Mouse (Mus musculus) myocyte (in vitro differentiated cells): ENCODE measurements around the gene Pnpla2. TPM values are rescaled to one million over a fixed set of nuclear protein-coding genes. Genes with fewer than 3 reads are reported as not detected.

Source experiments
- H3K27me3 ChIP-seq: one replicate; pipeline ENCODE4 v1.6.1; 2011; ENCODE audit not compliant: control insufficient read depth, insufficient read depth, insufficient read length
- H3K36me3 ChIP-seq: one replicate; pipeline ENCODE4 v1.6.1; 2011; ENCODE audit not compliant: control insufficient read depth, insufficient read depth
- H3K4me2 ChIP-seq: one replicate; pipeline ENCODE4 v1.6.1; 2011; ENCODE audit warnings: low read depth, control low read depth
- H3K4me3 ChIP-seq: one replicate; pipeline ENCODE4 v1.5.1; 2011; ENCODE audit warnings: mild to moderate bottlenecking, control low read depth, moderate library complexity
- H3K79me2 ChIP-seq: one replicate; pipeline ENCODE4 v1.6.1; 2011; ENCODE audit not compliant: control insufficient read depth, insufficient read depth
- H3ac ChIP-seq: one replicate; pipeline ENCODE4 v1.6.1; 2011; ENCODE audit not compliant: control insufficient read depth, insufficient read length
- CEBPB ChIP-seq: IDR thresholded peaks from 2 replicates; pipeline ENCODE4 v1.6.1; 2011; ENCODE audit warnings: mild to moderate bottlenecking, moderate library complexity; ENCODE audit not compliant: poor library complexity, insufficient read depth, severe bottlenecking
- E2F4 ChIP-seq: IDR thresholded peaks from one replicate; pipeline ENCODE4 v1.6.1; 2011; ENCODE audit warnings: mild to moderate bottlenecking, control low read depth, moderate library complexity; ENCODE audit not compliant: insufficient read depth
- MAX ChIP-seq: IDR thresholded peaks from one replicate; pipeline ENCODE4 v1.6.1; 2011; ENCODE audit warnings: low read depth, mild to moderate bottlenecking, control low read depth
- MYOD1 ChIP-seq, 3 experiments: IDR thresholded peaks; one replicate each; pipeline ENCODE4 v1.6.1; 2011; ENCODE audit warnings: control low read depth in 2 of 3, low read depth in 2 of 3, mild to moderate bottlenecking in 2 of 3, moderate library complexity in 1 of 3; ENCODE audit not compliant: insufficient read length in 2 of 3, control insufficient read depth in 1 of 3
- MYOG ChIP-seq, 3 experiments: IDR thresholded peaks; one replicate each; pipeline ENCODE4 v1.6.1; 2011; ENCODE audit warnings: control low read depth in 2 of 3, low read depth in 2 of 3, mild to moderate bottlenecking in 2 of 3; ENCODE audit not compliant: insufficient read length in 2 of 3, control insufficient read depth in 1 of 3, insufficient read depth in 1 of 3
- POLR2A ChIP-seq: IDR thresholded peaks from one replicate; pipeline ENCODE4 v1.6.1; 2011; ENCODE audit warnings: low read depth, mild to moderate bottlenecking, control low read depth, moderate library complexity; ENCODE audit not compliant: insufficient read length
- POLR2AphosphoS2 ChIP-seq: IDR thresholded peaks from one replicate; pipeline ENCODE4 v1.6.1; 2011; ENCODE audit warnings: low read depth, control low read depth; ENCODE audit not compliant: insufficient read length
- REST ChIP-seq: IDR thresholded peaks from one replicate; pipeline ENCODE4 v1.6.1; 2011; ENCODE audit warnings: mild to moderate bottlenecking, control low read depth, moderate library complexity; ENCODE audit not compliant: insufficient read depth, insufficient read length
- SRF ChIP-seq: IDR thresholded peaks from one replicate; pipeline ENCODE4 v1.6.1; 2011; ENCODE audit warnings: low read depth; ENCODE audit not compliant: control insufficient read depth, insufficient read length
- TCF12 ChIP-seq: IDR thresholded peaks from one replicate; pipeline ENCODE4 v1.6.1; 2011; ENCODE audit warnings: mild to moderate bottlenecking, control low read depth; ENCODE audit not compliant: poor library complexity, insufficient read depth, severe bottlenecking
- TCF3 ChIP-seq: IDR thresholded peaks from one replicate; pipeline ENCODE4 v1.6.1; 2011; ENCODE audit warnings: low read depth, control low read depth; ENCODE audit not compliant: insufficient read length
- USF1 ChIP-seq: IDR thresholded peaks from one replicate; pipeline ENCODE4 v1.6.1; 2011; ENCODE audit warnings: low read depth, mild to moderate bottlenecking, control low read depth, moderate library complexity
- polyA plus RNA-seq: library from polyadenylated mRNA; unstranded; fragments of >200 nt; fragmentation: generic; extraction: Trizol; gene quantifications from one replicate; pipeline ENCODE4 v1.2.1, GENCODE M21; 2012; ENCODE audit warnings: missing spikeins

Pnpla2 gene
- polyA plus RNA-seq, 1 experiment, result 50.5 TPM

DNA sequence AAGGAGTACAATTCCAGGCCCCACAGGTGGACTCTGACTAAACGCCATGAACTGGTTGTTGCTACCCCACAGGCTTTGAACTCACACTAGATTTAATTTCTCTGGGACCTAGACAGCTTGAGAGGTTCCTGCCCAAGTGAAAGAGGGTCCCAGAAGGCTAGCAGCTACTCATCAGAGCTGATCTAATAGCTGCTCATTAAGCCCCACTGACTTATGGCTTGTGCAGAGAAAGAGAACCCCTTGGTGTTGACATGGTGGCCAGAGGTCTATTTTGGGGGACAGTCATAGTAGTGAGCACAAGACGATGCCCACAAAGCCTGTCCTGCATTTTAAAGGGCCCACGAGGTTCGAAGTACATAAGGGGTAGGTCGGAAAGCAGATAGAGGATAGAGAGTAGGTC, 19.2 kb downstream of the Pnpla2 start:
- H3K79me2 ChIP-seq, result peaks cover 69% of the 10 kb centered on the region
- peak overlapping the region; percentile 92 for H3K4me2 ChIP-seq
- TF ChIP-seq MAX, result no peak
- no peak for TF ChIP-seq TCF12
- TF ChIP-seq E2F4, result no peak
- TF ChIP-seq USF1, result no peak
- no peak for TF ChIP-seq POLR2A
- TF ChIP-seq REST, result no peak
- TF ChIP-seq TCF3, result no peak
- TF ChIP-seq MYOG (IDR thresholded peaks at IDR 0.05; ENCODE audit: control insufficient read depth in 1 of 3, insufficient read depth in 1 of 3, insufficient read length in 2 of 3, low read depth in 2 of 3), result no peak
- no peak for TF ChIP-seq MYOD1 (IDR thresholded peaks at IDR 0.05; ENCODE audit: control insufficient read depth in 1 of 3, insufficient read length in 2 of 3, low read depth in 2 of 3)
- TF ChIP-seq POLR2AphosphoS2, result no peak
- no peaks in the 10 kb centered on the region for H3K27me3 ChIP-seq
- H3K36me3 ChIP-seq, result peaks cover 19% of the 10 kb centered on the region
- H3K4me3 ChIP-seq, result peak overlapping the region; percentile 80
- peak overlapping the region; percentile 72 for H3ac ChIP-seq

DNA sequence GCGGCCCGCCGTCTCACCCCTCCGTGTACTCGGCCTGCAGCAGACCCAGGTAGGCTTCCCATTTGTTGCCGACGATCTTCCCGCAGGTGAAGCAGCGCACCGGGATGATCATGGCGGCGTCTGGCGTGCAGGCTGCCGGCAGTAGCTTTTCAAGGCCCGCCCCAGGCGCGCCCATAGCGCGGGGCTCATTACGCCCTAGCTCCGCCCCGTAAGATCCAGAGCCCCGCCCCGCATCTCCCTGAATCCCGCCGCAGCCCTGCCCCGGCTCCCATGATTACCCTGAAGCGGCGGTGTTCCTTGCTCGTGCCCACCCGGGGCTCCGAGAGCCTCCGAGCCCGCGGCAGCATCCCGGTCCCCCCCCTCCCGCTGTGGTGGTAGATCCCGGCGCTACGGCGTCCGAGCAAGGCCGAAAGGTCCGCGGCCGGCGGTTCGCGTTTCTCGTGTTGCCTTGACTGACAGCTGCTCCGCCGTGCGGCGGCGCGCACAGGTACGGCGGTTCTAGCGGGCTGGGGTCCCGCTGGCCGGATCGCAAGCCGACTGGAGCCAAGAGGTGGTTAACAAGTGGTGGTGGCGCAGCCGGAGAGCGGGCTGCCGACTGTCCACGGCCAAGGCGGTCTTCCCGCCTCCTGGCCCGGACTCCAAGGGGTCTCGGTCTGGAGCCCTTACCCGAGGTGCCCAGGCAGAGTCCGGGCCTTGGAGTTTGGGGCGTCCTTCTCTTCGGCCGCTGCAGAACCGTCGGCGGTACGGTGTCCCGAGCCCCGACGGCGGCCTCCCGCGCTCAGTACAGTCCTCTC, 20.2 kb downstream of the Pnpla2 start, which contains the start of the genes Polr2l and Tspan4:
Gene Polr2l, minus strand, starts transcription at position 122 of the 794 bp plus-strand sequence.
Gene Tspan4, plus strand, starts transcription at position 230 of the 794 bp plus-strand sequence.
- Histone ChIP-seq H3ac (peak within 1 kb of the TSS; percentile 72), H3K27me3 (no peaks in the 10 kb centered on the region), H3K4me2 (peak within 1 kb of the TSS; percentile 95), H3K79me2 (peaks cover 68% of the 10 kb centered on the region), H3K4me3 (peak within 1 kb of the TSS; percentile 80), H3K36me3 (peaks cover 19% of the 10 kb centered on the region)
- TF ChIP-seq CEBPB (no peak), USF1 (no peak), TCF12 (no peak), SRF (no peak), MAX (no peak), TCF3 (no peak), POLR2A (peak; percentile 69), POLR2AphosphoS2 (peak; percentile 49), E2F4 (no peak), REST (no peak), MYOG (IDR thresholded peaks at IDR 0.05; ENCODE audit: control insufficient read depth in 1 of 3, insufficient read depth in 1 of 3, insufficient read length in 2 of 3, low read depth in 2 of 3) (peak in 2 of 3 experiments; percentile 70 to 78), MYOD1 (IDR thresholded peaks at IDR 0.05; ENCODE audit: control insufficient read depth in 1 of 3, insufficient read length in 2 of 3, low read depth in 2 of 3) (peak in 2 of 3 experiments; percentile 37 to 75)

DNA sequence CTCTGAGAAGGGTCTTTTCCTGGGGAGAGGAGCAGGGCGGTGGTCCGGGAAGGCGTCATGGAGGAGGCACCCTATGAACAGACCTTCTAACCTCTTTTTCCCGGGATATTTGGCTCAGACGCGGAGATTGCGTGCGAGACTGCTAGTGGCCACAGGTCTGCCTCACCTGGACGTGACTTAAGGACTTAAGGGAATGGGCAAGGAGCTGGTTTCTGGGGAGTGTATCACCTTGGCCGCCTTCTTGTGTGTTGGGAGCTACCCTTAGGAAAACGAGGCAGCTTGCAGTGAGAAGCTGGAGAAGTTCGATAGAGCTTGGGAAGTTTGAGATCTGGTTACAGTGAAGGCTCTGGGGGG, 20.8 kb downstream of the Pnpla2 start:
- peaks cover 67% of the 10 kb centered on the region for H3K79me2 ChIP-seq
- H3K27me3 ChIP-seq, result no peaks in the 10 kb centered on the region
- peaks cover 16% of the 10 kb centered on the region for H3K36me3 ChIP-seq
- no peak for TF ChIP-seq USF1
- no peak for TF ChIP-seq CEBPB
- TF ChIP-seq E2F4, result no peak
- no peak for TF ChIP-seq MAX
- TF ChIP-seq REST, result no peak
- no peak for TF ChIP-seq MYOD1 (IDR thresholded peaks at IDR 0.05; ENCODE audit: control insufficient read depth in 1 of 3, insufficient read length in 2 of 3, low read depth in 2 of 3)
- TF ChIP-seq MYOG (IDR thresholded peaks at IDR 0.05; ENCODE audit: control insufficient read depth in 1 of 3, insufficient read depth in 1 of 3, insufficient read length in 2 of 3, low read depth in 2 of 3), result no peak
- no peak for TF ChIP-seq POLR2AphosphoS2
- TF ChIP-seq TCF12, result no peak
- no peak for TF ChIP-seq POLR2A
- no peak for TF ChIP-seq SRF
- no peak for TF ChIP-seq TCF3
- H3K4me3 ChIP-seq, result peak overlapping the region; percentile 80
- H3K4me2 ChIP-seq, result peak overlapping the region; percentile 95
- H3ac ChIP-seq, result peak overlapping the region; percentile 72

DNA sequence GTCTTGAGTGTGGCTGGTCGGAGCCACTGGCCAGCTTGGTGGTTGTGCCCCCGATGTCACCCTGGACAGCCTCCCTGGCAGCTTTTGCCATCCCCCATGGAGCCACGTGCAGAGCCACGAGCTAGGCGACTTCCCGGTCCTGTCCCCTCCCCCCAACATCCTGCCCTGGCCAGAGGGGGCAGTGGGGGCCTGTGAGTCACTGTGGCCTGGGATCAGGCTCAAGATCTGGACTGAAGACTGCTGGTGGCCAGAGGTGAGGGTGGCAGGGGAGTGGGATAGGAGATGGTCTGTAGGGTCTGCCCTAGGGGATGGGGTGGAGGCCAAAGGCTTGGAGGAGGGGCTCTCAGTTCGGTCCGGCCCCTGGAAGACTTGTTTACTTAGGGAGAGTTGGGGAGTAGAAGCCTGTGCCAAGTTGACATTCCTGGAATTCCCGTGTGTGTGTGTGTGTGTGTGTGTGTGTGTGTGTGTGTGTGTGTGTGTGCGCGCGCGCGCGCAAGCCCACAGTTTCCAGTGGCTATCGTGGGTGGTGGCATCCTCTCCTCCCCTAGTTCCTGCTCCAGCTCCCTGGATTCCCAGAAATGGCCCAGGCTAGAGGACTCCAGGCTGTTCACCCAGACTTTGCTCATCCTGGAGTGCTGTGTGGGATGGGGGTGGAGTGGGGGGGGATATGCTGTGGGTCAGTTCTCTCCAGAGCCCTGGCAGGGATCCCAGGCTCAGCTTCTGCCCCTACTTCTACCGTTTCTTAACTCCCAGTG, 21.4 kb downstream of the Pnpla2 start:
- peaks cover 11% of the 10 kb centered on the region for H3K36me3 ChIP-seq
- H3K27me3 ChIP-seq, result no peaks in the 10 kb centered on the region
- H3K79me2 ChIP-seq, result peaks cover 68% of the 10 kb centered on the region
- peak overlapping the region; percentile 80 for H3K4me3 ChIP-seq
- peak overlapping the region; percentile 95 for H3K4me2 ChIP-seq
- peak in 1 of 3 experiments; percentile 49 for TF ChIP-seq MYOG (IDR thresholded peaks at IDR 0.05; ENCODE audit: control insufficient read depth in 1 of 3, insufficient read depth in 1 of 3, insufficient read length in 2 of 3, low read depth in 2 of 3)
- TF ChIP-seq MYOD1 (IDR thresholded peaks at IDR 0.05; ENCODE audit: control insufficient read depth in 1 of 3, insufficient read length in 2 of 3, low read depth in 2 of 3), result peak in 1 of 3 experiments; percentile 16
- TF ChIP-seq POLR2A, result peak; percentile 47
- TF ChIP-seq MAX, result no peak
- H3ac ChIP-seq, result peak overlapping the region; percentile 72
